Mouse (Mus musculus) heart, embryonic 14.5 days (tissue): ENCODE measurements around the gene Ccdc92b. TPM values are rescaled to one million over a fixed set of nuclear protein-coding genes. Genes with fewer than 3 reads are reported as not detected.

Experiments used
- ATAC-seq: fragments of 200-750 bp; cut with Nextera tagmentation; 2 replicates; pipeline ENCODE4 v1.8.0; 2017; ENCODE audit warnings: low read depth, moderate TSS enrichment; ENCODE audit not compliant: insufficient number of reproducible peaks, insufficient read depth, low FRiP score
- H3K27ac ChIP-seq, 2 experiments: fragments of 200-500 bp in 1 of 2; fragments of 300-500 bp in 1 of 2; sonication (generic) in 1 of 2; replicated peaks in 1 of 2; 2 replicates each; pipeline ENCODE4 v1.5.1; 2012 to 2014; ENCODE audit warnings: low read depth in 2 of 2, low read length in 2 of 2, control low read depth in 1 of 2, mild to moderate bottlenecking in 1 of 2, mixed read lengths in 1 of 2; ENCODE audit not compliant: control insufficient read depth in 1 of 2, insufficient read depth in 1 of 2
- H3K27me3 ChIP-seq: fragments of 300-500 bp; sonication (generic); 2 replicates; pipeline ENCODE4 v1.6.1; 2014; ENCODE audit warnings: mild to moderate bottlenecking, low read length, control low read depth; ENCODE audit not compliant: control insufficient read depth, insufficient read depth
- H3K36me3 ChIP-seq: fragments of 300-500 bp; sonication (generic); 2 replicates; pipeline ENCODE4 v1.6.1; 2014; ENCODE audit warnings: mild to moderate bottlenecking, control low read depth, low read length, mixed read lengths; ENCODE audit not compliant: control insufficient read depth, insufficient read depth
- H3K4me1 ChIP-seq, 2 experiments: fragments of 200-500 bp in 1 of 2; fragments of 300-500 bp in 1 of 2; sonication (generic) in 1 of 2; 2 replicates each; pipeline ENCODE4 v1.6.1; 2012 to 2014; ENCODE audit warnings: low read length in 2 of 2, control low read depth in 1 of 2, mixed read lengths in 1 of 2; ENCODE audit not compliant: control insufficient read depth in 2 of 2, insufficient read depth in 2 of 2
- H3K4me2 ChIP-seq: fragments of 300-500 bp; sonication (generic); 2 replicates; pipeline ENCODE4 v1.6.1; 2014; ENCODE audit warnings: mild to moderate bottlenecking, low read length
- H3K4me3 ChIP-seq, 2 experiments: fragments of 200-500 bp in 1 of 2; fragments of 300-500 bp in 1 of 2; sonication (generic) in 1 of 2; 2 replicates each; pipeline ENCODE4 v1.5.1; 2012 to 2014; ENCODE audit warnings: low read length in 2 of 2, mild to moderate bottlenecking in 2 of 2, control low read depth in 1 of 2, low read depth in 1 of 2, moderate library complexity in 1 of 2; ENCODE audit not compliant: control insufficient read depth in 1 of 2, insufficient read depth in 1 of 2
- H3K9ac ChIP-seq: fragments of 300-500 bp; sonication (generic); 2 replicates; pipeline ENCODE4 v1.6.1; 2014; ENCODE audit warnings: mild to moderate bottlenecking, low read length
- H3K9me3 ChIP-seq: fragments of 300-500 bp; sonication (generic); 2 replicates; pipeline ENCODE4 v1.6.1; 2016; ENCODE audit warnings: low read length, control low read depth; ENCODE audit not compliant: control insufficient read depth
- WGBS: fragments of 180-500 bp; shearing (Covaris S2); extraction: QIAGEN DNeasy Blood & Tissue Kit; methylation state at CpG from one replicate; pipeline ENCODE4 v1.1.7; 2014; 5-methylcytosine and 5-hydroxymethylcytosine counted together
- polyA plus RNA-seq: library from polyadenylated mRNA; unstranded; fragments of >200 nt; fragmentation: Nextera tagmentation; extraction: Ambion mirVana; gene quantifications from 2 replicates; pipeline ENCODE4 v1.2.1, GENCODE M21; 2014

Gene Ccdc92b
- polyA plus RNA-seq, 1 experiment from 2014 or later, result 0.32 TPM

- 88% methylated on average over 1 of the region's 1 CpGs for WGBS
- H3K27me3 ChIP-seq, result no peaks in the 10 kb centered on the region
- peaks cover 20 to 27% of the 10 kb centered on the region in 2 experiments for H3K4me1 ChIP-seq
- H3K9me3 ChIP-seq, result no peaks in the 10 kb centered on the region
- no peak overlapping the region for H3K9ac ChIP-seq
- H3K36me3 ChIP-seq, result no peaks in the 10 kb centered on the region
- no peak overlapping the region for H3K4me2 ChIP-seq
- ATAC-seq, result no peak
- H3K4me3 ChIP-seq, result no peak overlapping the region
- 0 out of 4 replicates have a peak overlapping the region, but pooled peaks of 1 of the 2 experiments have one; percentile 91 for H3K27ac ChIP-seq
Measured at GRCm38 (mm10) chr11:74647966-74648365, 28.6 kb downstream of the Ccdc92b start.

GRCm38 (mm10) chr11:74648676-74649075 lies 29.3 kb downstream of the Ccdc92b start:
- ATAC-seq, result no peak
- Histone ChIP-seq H3K9ac (peak overlapping the region; percentile 98), H3K36me3 (no peaks in the 10 kb centered on the region), H3K4me2 (peak overlapping the region; percentile 79), H3K4me1 (peaks cover 23 to 34% of the 10 kb centered on the region in 2 experiments), H3K27me3 (no peaks in the 10 kb centered on the region), H3K4me3 (peak overlapping the region; percentile 75 to 96), H3K9me3 (no peaks in the 10 kb centered on the region), H3K27ac (peak overlapping the region; percentile 85 to 91)
- 11% methylated on average over 1 of the region's 1 CpGs for WGBS

- H3K27ac ChIP-seq, result peak within 1 kb of the TSS; percentile 85 to 91
- peak within 1 kb of the TSS; percentile 98 for H3K9ac ChIP-seq
- no peaks in the 10 kb centered on the region for H3K27me3 ChIP-seq
- no peaks in the 10 kb centered on the region for H3K9me3 ChIP-seq
- peak within 1 kb of the TSS; percentile 75 to 96 for H3K4me3 ChIP-seq
- ATAC-seq, result peak; percentile 86
- peaks cover 26 to 39% of the 10 kb centered on the region in 2 experiments for H3K4me1 ChIP-seq
- peak within 1 kb of the TSS; percentile 79 for H3K4me2 ChIP-seq
- peaks cover 4% of the 10 kb centered on the region; the same call in 1 of the 2 replicates for H3K36me3 ChIP-seq
- WGBS, result under 1% methylated on average over 57 of the region's 58 CpGs
Measured at GRCm38 (mm10) chr11:74649095-74649646, 29.8 kb downstream of the Ccdc92b start, which contains the start of gene Cluh. Cluh (plus strand) TSS chr11:74649495.

DNA sequence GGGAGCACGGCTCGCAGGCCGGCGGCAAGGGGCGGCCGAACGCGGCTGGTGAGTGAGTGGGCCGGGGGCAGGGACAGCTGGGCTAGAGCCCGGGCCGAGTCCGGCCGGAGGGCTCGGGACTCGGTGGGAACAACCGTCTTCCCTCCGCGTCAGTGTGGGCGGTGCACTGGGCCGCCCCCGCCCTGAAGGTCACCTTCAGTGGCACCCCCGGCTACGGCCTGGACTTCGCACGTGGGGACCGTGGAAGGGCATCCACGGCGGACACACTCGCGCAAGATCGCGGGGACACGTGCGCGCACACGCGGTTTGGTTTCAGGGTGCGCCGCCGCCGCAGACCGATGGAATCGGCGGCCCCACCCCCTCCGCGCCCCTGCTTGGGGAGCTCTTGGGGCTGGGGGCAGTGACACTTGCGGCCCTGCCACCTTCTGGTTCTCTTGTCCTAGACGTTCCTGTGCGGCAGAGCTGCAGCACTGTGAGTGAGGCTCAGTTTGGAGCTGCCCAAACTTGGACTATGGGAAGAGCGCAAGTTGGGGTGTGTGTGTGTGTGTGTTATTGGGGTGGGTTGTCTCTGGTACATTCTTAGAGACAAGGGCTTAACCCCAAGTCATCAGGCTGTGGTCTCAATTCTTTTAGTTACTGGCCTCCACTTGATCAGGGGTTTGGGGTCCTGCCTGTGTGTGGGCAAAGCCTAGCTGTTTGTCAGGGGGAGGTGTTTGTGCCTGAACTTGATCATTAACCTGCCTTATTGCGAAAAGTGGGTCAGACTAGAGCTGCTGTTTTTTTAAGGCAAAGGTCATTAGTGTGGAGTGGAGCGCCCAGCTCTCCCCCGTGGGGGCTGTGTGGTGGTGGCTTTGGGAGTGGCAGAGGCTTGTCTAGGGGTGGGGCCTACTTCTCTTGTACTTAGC lies 30.5 kb downstream of the Ccdc92b start:
- Histone ChIP-seq H3K4me2 (peak overlapping the region; percentile 79), H3K36me3 (peaks cover 7% of the 10 kb centered on the region; the same call in 1 of the 2 replicates), H3K4me1 (peaks cover 31 to 46% of the 10 kb centered on the region in 2 experiments), H3K27ac (peak overlapping the region; percentile 57 to 91), H3K9me3 (no peaks in the 10 kb centered on the region), H3K9ac (peak overlapping the region; percentile 98), H3K27me3 (no peaks in the 10 kb centered on the region), H3K4me3 (peak overlapping the region; percentile 75 to 96)
- WGBS, result 1% methylated on average over 53 of the region's 53 CpGs
- ATAC-seq, result peak; percentile 15

DNA sequence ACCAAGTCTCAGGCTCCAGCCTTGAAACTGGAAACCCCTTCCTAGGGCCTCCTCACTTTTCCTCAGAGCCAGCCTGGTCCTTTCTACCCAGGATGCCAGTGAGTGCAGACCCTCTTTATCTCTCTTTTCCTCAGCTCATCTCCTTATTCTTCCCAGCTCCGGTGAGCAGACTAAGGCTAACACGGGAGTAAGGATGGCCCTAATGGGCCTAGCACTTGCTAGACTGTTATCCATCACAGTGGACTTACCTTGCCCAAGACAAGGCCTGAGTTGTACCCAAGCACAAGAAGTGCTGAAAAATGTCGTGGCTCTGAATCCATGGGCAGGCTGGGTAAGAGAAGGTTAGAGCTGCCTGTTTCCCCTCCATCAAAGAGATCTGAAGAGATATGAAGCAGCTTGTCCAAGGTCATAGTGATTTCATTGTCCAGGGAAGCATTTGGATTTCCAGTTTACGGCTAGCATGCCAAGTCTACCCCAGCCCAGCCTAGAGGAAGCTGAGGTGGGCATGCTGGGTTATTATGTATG lies 31.2 kb downstream of the Ccdc92b start:
- H3K4me1 ChIP-seq, result peaks cover 32 to 49% of the 10 kb centered on the region in 2 experiments
- H3K9me3 ChIP-seq, result no peaks in the 10 kb centered on the region
- peak overlapping the region; percentile 98 for H3K9ac ChIP-seq
- H3K27me3 ChIP-seq, result no peaks in the 10 kb centered on the region
- peak overlapping the region; percentile 28 to 91; a peak in 3 of 4 replicates for H3K27ac ChIP-seq
- H3K4me3 ChIP-seq, result peak overlapping the region; percentile 75 to 96
- peaks cover 7% of the 10 kb centered on the region; the same call in 1 of the 2 replicates for H3K36me3 ChIP-seq
- no peak for ATAC-seq
- H3K4me2 ChIP-seq, result peak overlapping the region; percentile 79
- WGBS, result 35% methylated on average over 4 of the region's 4 CpGs

DNA sequence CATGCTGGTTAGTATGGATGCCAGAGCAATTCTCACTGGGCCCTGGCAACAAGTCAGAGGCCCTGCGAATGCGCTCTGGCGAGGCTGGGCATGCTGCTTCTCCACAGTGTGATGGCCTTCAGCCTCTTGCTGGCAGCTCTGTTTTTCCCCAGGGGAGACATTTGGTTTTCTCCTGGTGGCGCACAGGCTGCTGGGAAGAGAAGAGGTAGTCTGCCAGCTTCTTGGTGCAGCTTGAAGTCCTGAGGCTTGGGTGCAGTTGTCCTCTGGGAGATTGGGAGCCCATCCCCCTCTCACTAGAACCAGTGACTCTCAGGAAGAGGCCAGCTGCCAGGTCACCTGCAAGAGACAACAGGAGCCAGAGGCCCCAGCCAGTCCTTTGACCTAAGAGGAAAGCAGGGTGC lies 33.4 kb downstream of the Ccdc92b start:
- H3K4me2 ChIP-seq, result peak overlapping the region; percentile 58
- H3K27ac ChIP-seq, result peak overlapping the region; percentile 84 to 93
- peaks cover 26% of the 10 kb centered on the region for H3K36me3 ChIP-seq
- peak overlapping the region; percentile 66 for H3K9ac ChIP-seq
- ATAC-seq, result no peak
- H3K9me3 ChIP-seq, result no peaks in the 10 kb centered on the region
- WGBS, result 88% methylated on average over 4 of the region's 4 CpGs
- peaks cover 32 to 50% of the 10 kb centered on the region in 2 experiments for H3K4me1 ChIP-seq
- H3K27me3 ChIP-seq, result no peaks in the 10 kb centered on the region
- peak overlapping the region; percentile 2 to 10; a peak in 1 of 4 replicates for H3K4me3 ChIP-seq

DNA sequence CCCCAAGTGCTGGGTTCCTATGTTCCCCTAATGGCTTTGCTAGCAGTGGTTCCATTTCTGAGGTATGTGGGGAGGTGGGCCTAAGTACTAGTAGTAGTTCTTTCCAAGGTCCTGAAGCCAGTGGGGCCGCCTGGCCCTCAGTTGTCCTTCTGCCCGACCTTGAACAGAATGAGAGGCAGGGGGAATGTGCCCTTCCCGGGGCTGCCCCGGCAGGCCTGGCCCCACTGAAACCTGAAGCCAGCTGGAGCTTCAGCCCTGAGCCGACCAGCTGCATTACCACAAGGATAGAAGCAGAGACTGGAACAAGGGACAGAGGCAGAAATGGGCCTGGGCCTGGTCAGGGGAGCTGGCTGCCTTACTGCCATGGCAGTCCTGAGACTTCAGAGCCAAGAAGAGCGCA lies 34.0 kb downstream of the Ccdc92b start:
- peak overlapping the region; percentile 84 to 93 for H3K27ac ChIP-seq
- H3K4me2 ChIP-seq, result peak overlapping the region; percentile 58
- no peaks in the 10 kb centered on the region for H3K9me3 ChIP-seq
- peaks cover 32% of the 10 kb centered on the region for H3K36me3 ChIP-seq
- peak overlapping the region; percentile 2 to 10; a peak in 2 of 4 replicates for H3K4me3 ChIP-seq
- peak overlapping the region; percentile 66 for H3K9ac ChIP-seq
- 0 out of 2 replicates have a peak, but pooled peaks have one; percentile 12 for ATAC-seq
- H3K4me1 ChIP-seq, result peaks cover 32 to 50% of the 10 kb centered on the region in 2 experiments
- no peaks in the 10 kb centered on the region for H3K27me3 ChIP-seq
- 32% methylated on average over 6 of the region's 6 CpGs for WGBS
